Mouse (Mus musculus): ENCODE results near the gene Cspg4.
A peak's percentile ranks its signal among the peaks of the same experiment; 100 is the strongest.
"Not testable (repeated sequence)": the region's sequence is repeated elsewhere in the genome, so short reads cannot be mapped to it uniquely, and the experiment has no call there.

Cspg4 gene

DNA sequence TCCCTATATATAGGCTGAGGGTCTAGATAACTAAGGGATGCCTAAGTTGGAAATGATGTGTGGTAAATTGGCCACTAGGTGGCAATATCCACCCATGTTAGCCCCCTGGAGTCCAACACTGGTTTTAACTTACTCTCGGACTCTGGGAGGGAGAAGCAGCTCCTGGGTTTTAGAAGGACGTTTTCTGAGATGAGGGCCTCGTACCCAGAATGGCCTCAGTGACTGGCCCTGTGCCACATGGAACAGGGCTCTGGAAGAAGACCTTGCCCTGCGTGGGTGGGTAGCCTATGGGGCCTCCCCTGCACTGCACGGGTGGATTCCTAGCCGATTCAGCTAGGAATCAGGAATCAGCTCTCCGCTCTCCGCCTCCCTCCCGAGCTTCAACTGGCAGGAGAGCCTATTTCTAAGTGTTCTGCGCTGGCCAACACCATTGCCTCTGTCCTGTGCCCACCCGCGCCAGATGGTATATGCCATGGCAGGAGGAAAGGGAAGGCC is 26.7 kb downstream of the Cspg4 start:
- DNase-seq (ENCODE audit: low spot score in 2 of 2) = peak; percentile 42 to 58

- DNase-seq (ENCODE audit: low spot score in 2 of 2) = no peak
Measured at GRCm38 (mm10) chr9:56892111-56892510, 27.3 kb downstream of the Cspg4 start.

DNA sequence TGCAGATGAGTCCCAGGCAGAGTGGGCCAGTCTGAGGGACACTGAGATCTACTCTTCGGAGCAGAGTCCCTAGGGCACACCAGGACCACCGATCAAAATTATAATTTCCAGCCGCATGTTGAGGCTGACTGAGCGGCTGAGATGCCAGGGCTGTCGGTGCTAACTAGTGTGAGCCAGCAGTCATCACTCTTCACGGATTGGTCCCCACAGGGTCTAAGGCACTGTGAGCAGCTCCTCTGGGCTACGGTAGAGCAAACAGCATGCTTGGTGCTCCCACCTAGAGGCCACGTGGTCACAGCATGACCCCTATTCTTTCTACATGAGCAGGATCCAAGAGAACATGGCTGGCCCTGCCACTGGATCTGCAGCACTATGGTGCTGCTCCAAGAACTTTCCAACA is 28.5 kb downstream of the Cspg4 start:
- no peak for DNase-seq (ENCODE audit: low spot score in 2 of 2)

DNA sequence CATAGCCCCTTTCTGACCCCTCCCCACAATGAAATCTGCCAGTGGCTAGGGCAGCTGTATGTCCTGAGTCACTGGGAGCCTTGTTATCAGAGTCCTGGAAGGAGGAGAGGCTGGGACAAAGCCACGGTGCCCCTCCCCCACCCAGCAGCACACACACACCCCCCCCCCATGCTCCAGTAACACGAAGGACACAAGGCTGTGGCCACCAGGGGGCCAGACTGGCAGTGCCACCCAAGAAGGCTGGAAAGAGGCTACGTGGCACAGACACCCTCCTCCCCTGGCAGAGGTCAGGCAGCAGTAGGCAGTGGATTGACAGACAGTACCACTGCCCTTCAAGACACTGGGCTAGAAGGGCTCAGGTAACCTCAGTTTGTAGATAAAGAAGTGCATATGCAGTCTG is 29.2 kb downstream of the Cspg4 start:
- peak in 1 of 2 experiments; percentile 16 for DNase-seq (ENCODE audit: low spot score in 2 of 2)

- no peak for DNase-seq (ENCODE audit: low spot score in 2 of 2)
Measured at GRCm38 (mm10) chr9:56896779-56897178, 31.9 kb downstream of the Cspg4 start.

DNA sequence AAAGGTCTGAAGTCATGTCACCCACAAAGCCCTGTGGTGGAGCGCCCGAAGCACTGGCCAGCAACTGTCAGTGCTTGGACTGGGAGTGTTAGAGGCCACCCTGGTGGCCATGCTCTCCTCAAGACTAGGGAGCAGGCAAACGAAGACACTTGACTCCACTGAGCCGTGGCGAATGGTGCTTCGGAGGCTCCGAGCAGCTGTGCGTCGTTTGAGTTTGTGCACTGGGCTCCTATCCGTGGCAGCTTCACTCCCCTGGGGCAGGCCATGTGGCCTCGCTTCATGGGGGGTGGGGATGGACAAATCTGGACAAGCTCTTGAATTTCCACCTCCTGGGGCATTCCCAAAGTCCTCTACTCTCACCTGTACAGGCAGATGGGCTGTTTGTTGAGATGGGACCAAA is 34.6 kb downstream of the Cspg4 start:
- DNase-seq (ENCODE audit: low spot score in 2 of 2) = peak in 1 of 2 experiments; percentile 19

GRCm38 (mm10) chr9:56900060-56900459 is 35.2 kb downstream of the Cspg4 start:
- no peak for DNase-seq (ENCODE audit: low spot score in 2 of 2)

GRCm38 (mm10) chr9:56900571-56900970 is 35.7 kb downstream of the Cspg4 start:
- DNase-seq (ENCODE audit: low spot score in 2 of 2) = peak; percentile 18 to 23

DNA sequence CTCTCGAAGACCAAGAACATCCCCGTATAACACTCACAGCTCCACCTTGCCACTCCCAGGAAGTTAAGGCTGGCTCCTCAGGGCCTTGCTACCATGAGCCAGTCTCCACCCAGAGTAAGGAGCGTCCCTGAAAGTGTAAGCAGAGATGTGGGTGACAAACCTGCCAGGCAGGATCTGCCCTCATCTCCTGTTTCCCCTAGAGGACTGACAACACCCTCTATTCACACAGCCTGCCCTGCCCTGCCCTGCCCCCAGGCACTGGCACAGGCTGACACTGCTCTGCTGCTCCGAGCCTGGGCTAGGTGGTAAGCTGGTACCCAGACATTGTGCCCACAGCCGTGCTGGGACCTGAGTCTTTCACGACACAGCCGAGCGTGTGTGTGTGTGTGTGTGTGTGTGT is 36.4 kb downstream of the Cspg4 start:
- DNase-seq (ENCODE audit: low spot score in 2 of 2) = peak; percentile 15 to 19

DNA sequence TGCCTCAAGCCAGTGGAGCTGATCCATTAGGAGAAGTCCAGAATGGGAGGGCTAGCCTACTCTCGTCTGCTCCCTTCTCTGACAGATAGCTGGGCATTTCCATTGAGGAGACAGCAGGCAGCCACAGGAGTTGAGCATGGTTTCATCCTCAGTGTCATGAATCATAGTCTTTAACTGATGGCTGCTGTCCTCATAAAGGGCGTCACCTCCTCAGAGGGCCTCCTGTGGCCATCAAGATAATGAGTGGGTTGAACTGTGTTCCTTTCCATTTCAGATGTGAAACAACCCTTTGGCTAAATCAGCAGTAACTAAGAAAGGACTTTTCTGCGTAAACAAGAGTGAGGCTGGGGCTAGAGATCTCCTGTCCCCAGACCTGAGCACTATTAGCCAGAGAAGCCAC is 38.8 kb downstream of the Cspg4 start:
- DNase-seq (ENCODE audit: low spot score in 2 of 2) = no peak

GRCm38 (mm10) chr9:56907549-56907948 is 42.7 kb downstream of the Cspg4 start:
- DNase-seq (ENCODE audit: low spot score in 2 of 2) = no peak

DNA sequence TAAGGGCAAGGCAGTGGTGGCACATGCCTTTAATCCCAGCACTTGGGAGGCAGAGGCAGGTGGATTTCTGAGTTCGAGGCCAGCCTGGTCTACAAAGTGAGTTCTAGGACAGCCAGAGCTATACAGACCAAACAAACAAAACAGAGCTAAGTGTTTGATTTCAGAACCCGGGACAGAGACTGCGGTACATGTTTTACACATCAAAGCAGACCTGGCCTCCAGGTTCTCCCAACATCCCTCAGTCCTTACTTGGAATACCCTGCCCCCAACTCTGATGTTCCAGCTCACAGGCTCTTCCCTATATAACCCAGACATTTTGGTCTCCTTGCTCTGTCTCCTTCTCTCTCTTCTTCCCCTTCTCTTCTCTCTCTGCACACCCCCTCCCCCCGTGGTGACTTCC is 45.2 kb downstream of the Cspg4 start:
- DNase-seq (ENCODE audit: low spot score in 2 of 2) = not testable (repeated sequence)

DNA sequence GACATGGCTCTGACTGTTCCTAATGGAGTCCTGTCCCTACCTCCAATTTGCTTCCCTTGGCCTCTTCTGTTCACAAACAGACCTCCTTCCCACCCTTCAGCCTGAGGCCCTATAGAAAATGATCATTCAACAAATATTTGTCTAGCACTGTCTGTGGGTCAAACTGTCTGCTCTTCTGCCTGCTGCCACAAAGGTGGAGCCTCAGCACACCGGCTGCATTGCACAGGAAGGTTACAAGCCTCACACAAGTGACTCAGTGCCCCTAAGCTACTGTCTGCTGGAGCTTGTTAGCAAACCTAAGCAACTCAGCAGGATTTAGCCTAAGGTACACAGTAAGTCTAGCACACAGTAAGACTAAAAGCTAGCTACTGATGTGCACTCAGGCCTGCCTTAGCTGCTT is 46.2 kb downstream of the Cspg4 start:
- DNase-seq (ENCODE audit: low spot score in 2 of 2) = no peak

DNA sequence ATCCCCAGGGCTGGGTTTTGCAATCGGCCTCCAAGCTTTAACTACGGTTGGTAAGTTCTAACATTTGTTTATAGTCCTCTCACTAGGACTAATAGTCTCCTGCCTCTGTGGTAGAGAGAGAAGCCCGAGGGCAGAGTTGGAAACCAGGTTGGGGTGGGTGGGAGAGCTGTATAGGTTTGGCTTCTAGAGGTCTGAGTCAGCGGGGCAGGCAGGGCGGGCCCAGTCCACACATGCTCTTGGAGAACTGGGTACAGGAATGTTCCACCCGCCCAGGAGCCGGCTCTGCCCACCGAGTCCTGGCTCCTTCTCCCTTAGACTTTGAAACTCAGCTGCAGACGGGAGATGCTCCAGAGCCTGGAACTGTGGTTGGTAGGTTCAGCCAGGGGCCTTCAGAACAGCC is 49.2 kb downstream of the Cspg4 start:
- no peak for DNase-seq (ENCODE audit: low spot score in 2 of 2)

GRCm38 (mm10) chr9:56915116-56915515 is 50.3 kb downstream of the Cspg4 start:
- DNase-seq (ENCODE audit: low spot score in 2 of 2) = no peak

DNA sequence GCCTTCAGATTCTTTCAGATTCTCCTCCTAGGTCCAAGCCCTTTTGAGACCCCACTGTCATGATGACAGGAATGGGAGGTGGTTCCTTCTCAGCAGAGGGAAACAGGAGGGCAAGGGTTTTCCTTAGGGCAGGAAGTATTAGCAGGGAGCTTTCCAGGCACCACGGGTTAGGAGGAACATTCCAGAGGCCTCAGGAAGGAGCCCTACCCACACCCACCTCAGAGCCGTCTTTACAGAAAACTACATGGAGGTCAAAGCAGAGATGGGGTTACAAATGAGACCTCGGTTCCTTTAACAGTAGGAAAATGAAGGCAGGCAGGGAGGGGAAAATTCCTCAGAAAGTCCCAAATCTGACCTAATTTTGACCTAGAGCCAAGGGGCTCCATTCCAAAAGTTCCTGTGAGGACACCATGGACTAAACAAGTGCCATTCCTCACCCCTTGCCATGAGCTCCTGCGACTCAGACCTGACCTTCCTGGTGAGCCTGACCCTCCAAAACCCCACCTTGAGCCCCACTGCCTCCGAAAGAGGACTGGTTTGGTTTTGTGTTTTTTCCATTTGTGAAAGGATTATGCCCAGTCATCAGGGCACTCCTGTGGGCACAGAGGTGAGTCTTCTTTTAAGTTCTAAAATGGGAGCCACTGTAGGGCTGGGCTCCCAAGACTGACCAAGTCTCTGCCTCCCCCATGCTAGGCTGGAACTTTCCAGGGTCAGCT is 51.0 kb downstream of the Cspg4 start:
- no peak for DNase-seq (ENCODE audit: low spot score in 2 of 2)

- no peak for DNase-seq (ENCODE audit: low spot score in 2 of 2)
Measured at GRCm38 (mm10) chr9:56917131-56917530, 52.3 kb downstream of the Cspg4 start.

DNA sequence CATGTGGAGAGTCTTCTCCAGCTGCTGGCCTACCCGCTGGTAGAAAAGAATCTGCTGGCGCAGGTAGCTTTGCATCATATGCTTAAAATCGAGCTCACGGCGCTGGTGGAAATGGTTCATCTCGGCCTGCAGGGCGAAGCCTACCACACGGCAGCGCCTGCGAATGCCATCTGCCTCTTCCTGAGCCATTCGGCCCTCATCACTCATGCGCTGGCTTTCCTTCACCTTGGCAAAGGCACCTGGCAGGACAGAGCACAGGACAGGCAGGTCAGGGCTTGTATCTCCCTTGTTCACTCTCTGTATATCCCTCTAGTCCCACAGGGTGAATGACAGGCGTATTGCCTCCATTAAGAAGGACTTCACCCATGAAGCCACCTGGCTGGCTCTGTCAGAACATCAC is 53.6 kb downstream of the Cspg4 start:
- no peak for DNase-seq (ENCODE audit: low spot score in 2 of 2)

- no peak for DNase-seq (ENCODE audit: low spot score in 2 of 2)
Measured at GRCm38 (mm10) chr9:56922746-56923145, 57.9 kb downstream of the Cspg4 start.

- no peak for DNase-seq (ENCODE audit: low spot score in 2 of 2)
Measured at GRCm38 (mm10) chr9:56923841-56924650, 59.2 kb downstream of the Cspg4 start.

GRCm38 (mm10) chr9:56924651-56925027 is 59.8 kb downstream of the Cspg4 start:
- DNase-seq (ENCODE audit: low spot score in 2 of 2) = peak; percentile 38 to 56

DNA sequence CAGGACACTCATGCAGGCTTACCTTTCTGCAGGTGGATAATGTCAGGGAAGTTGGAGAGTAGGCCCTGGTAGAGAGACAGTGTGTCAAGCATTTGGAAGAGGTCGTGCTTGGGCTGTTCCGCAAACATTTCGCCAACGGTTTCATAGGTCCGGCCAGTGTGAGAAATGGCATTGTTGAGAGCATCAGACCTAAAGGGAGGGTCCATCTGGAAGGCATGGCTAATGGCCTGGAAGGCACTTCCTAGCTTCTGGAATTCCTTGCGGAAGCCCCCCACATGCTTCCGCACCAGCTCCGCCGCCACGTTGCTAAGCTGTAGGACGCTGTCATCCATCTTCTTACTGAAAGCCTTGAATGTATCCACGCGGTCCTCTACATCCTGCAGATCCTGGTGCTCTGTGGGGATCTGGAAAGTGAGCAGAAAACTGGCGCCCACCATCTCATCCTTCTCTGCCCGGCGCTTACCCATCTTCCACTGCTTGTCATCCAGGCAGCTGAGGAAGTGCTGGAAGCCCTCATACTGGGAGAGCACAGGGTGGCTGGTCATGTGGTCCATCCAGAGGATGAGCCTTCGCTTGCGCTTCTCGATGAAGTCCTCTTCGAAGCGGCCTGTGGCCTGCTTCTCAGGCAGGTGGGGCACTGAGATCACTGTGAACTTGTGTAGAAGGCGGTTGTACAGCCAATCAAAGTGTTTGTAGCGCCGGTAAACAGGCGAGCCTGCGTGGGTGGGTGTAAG is 60.6 kb downstream of the Cspg4 start:
- DNase-seq (ENCODE audit: low spot score in 2 of 2) = no peak

DNA sequence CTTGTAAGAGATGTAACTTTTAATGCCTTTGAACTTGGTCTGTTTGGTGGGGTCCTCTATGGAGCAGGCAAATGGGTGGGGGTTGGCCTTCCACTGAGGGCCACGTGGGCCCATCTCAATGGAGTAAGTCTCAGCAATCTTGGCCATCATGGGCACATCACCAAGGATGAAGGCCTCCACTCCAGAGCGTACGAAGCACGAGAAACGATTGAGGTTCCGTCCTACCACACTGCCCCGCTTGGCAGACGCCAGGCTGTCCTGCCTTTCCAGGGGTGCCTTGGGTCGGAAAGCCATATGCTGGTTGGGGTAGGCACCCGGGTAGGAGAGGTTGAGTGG is 61.2 kb downstream of the Cspg4 start:
- no peak for DNase-seq (ENCODE audit: low spot score in 2 of 2)

Data from spleen, postnatal 36 days (tissue).